In genomic region chr14:25516640-25517591, GRCm38 (mm10) we compare ENCODE assay signal across 8 mouse cellular contexts. TPM values are rescaled to one million over a fixed set of nuclear protein-coding genes. Genes with fewer than 3 reads are reported as not detected.
DNase-seq lines count a peak whose midpoint lies in the region; ATAC-seq and TF ChIP-seq lines count a peak whose summit lies in the region.

No protein-coding gene starts in this region.

- H3K4me2 ChIP-seq in intestine, postnatal 0 days (replicated peaks; ENCODE audit: low read depth): no peak overlapping the region
- H3K4me2 ChIP-seq in lung, postnatal 0 days (replicated peaks; ENCODE audit: low read depth, low read length): no peak overlapping the region
- no peak overlapping the region for H3K4me2 ChIP-seq in stomach, postnatal 0 days (replicated peaks; ENCODE audit: low read depth)

- TF ChIP-seq POLR2A in kidney, adult 2 months (IDR thresholded peaks at IDR 0.05; ENCODE audit: low read depth, low read length): no peak

- H3K9ac ChIP-seq in intestine, postnatal 0 days (ENCODE audit: low read depth, low read length): no peak overlapping the region
- no peak overlapping the region for H3K9ac ChIP-seq in lung, postnatal 0 days (replicated peaks; ENCODE audit: low read depth)
- H3K9ac ChIP-seq in stomach, postnatal 0 days (ENCODE audit: low read length): no peak overlapping the region

- H3K27me3 ChIP-seq in kidney, adult 2 months (replicated peaks; ENCODE audit: control insufficient read depth, insufficient read depth, low read length): no peaks in the 10 kb centered on the region
- H3K27me3 ChIP-seq in intestine, postnatal 0 days (replicated peaks; ENCODE audit: control insufficient read depth, insufficient read depth, low read length): no peaks in the 10 kb centered on the region
- no peaks in the 10 kb centered on the region for H3K27me3 ChIP-seq in lung, postnatal 0 days (replicated peaks; ENCODE audit: insufficient read depth, low read length)
- H3K27me3 ChIP-seq in stomach, postnatal 0 days (ENCODE audit: control insufficient read depth, insufficient read depth, low read length): no peaks in the 10 kb centered on the region

- peak; percentile 67 for ATAC-seq in intestine, postnatal 0 days
- ATAC-seq in lung, postnatal 0 days: peak; percentile 56
- ATAC-seq in stomach, postnatal 0 days (ENCODE audit: low FRiP score, low TSS enrichment): peak; percentile 26; the same call in 1 of the 2 replicates

- H3K36me3 ChIP-seq in kidney, adult 2 months (ENCODE audit: control insufficient read depth, insufficient read depth, low read length): no peaks in the 10 kb centered on the region
- H3K36me3 ChIP-seq in intestine, postnatal 0 days (ENCODE audit: control insufficient read depth, insufficient read depth): peaks cover 4% of the 10 kb centered on the region; the same call in 1 of the 2 replicates
- H3K36me3 ChIP-seq in lung, postnatal 0 days (ENCODE audit: insufficient read depth, low read length): no peaks in the 10 kb centered on the region
- peaks cover 2% of the 10 kb centered on the region; the same call in 1 of the 2 replicates for H3K36me3 ChIP-seq in stomach, postnatal 0 days (ENCODE audit: control insufficient read depth, insufficient read depth, low read length)

- H3K9me3 ChIP-seq in intestine, postnatal 0 days (ENCODE audit: control insufficient read depth): no peaks in the 10 kb centered on the region
- H3K9me3 ChIP-seq in lung, postnatal 0 days (ENCODE audit: low read length): no peaks in the 10 kb centered on the region
- H3K9me3 ChIP-seq in stomach, postnatal 0 days (ENCODE audit: control insufficient read depth, low read length): no peaks in the 10 kb centered on the region

- DNase-seq in kidney, adult 2 months: peak; percentile 78
- no peak for DNase-seq in kidney, adult 18-20 months
- DNase-seq in adrenal gland, postnatal 10 days: peak; percentile 73
- peak; percentile 50 for DNase-seq in gastrocnemius, postnatal 14 days
- peak; percentile 64 for DNase-seq in lung, postnatal 0 days (ENCODE audit: low spot score)
- peak; percentile 52 for DNase-seq in stomach, postnatal 0 days (ENCODE audit: low spot score)
- no peak for DNase-seq in left cerebral cortex, adult 9 months (ENCODE audit: low spot score in 2 of 2)

- WGBS in kidney, adult 2 months: 30% methylated on average over 13 of the region's 13 CpGs
- WGBS in intestine, postnatal 0 days: 26% methylated on average over 13 of the region's 13 CpGs
- 26% methylated on average over 13 of the region's 13 CpGs for WGBS in lung, postnatal 0 days
- WGBS in stomach, postnatal 0 days: 35% methylated on average over 13 of the region's 13 CpGs

- intact Hi-C loops in gastrocnemius, postnatal 14 days (cut with DNase I; ENCODE audit: low total_unique reads): loop anchor here (10.0 kb wide), 1 partner anchor 52 kb away; no protein-coding TSS in a partner anchor

- peaks cover 51% of the 10 kb centered on the region for H3K4me1 ChIP-seq in kidney, adult 2 months (ENCODE audit: control insufficient read depth, insufficient read depth, low read length)
- peaks cover 19% of the 10 kb centered on the region for H3K4me1 ChIP-seq in intestine, postnatal 0 days (replicated peaks; ENCODE audit: control insufficient read depth, insufficient read depth, low read length)
- peaks cover 43% of the 10 kb centered on the region for H3K4me1 ChIP-seq in lung, postnatal 0 days (ENCODE audit: insufficient read depth, low read depth, low read length)
- H3K4me1 ChIP-seq in stomach, postnatal 0 days (replicated peaks; ENCODE audit: control insufficient read depth, insufficient read depth): peaks cover 31% of the 10 kb centered on the region

- no peak overlapping the region for H3K4me3 ChIP-seq in kidney, adult 2 months (ENCODE audit: insufficient read depth, low read depth, low read length)
- no peak overlapping the region for H3K4me3 ChIP-seq in intestine, postnatal 0 days (ENCODE audit: low read depth, low read length)
- no peak overlapping the region for H3K4me3 ChIP-seq in lung, postnatal 0 days (ENCODE audit: low read depth, low read length)
- no peak overlapping the region for H3K4me3 ChIP-seq in stomach, postnatal 0 days (ENCODE audit: low read depth, low read length)

- peak; percentile 43 for TF ChIP-seq CTCF in kidney, adult 2 months (conservative IDR thresholded peaks at IDR 0.05; ENCODE audit: insufficient read depth, insufficient read length, low read depth, low read length)
- peak; percentile 61 for TF ChIP-seq CTCF in intestine, postnatal 0 days (IDR thresholded peaks at IDR 0.05; ENCODE audit: low read depth)
- TF ChIP-seq CTCF in lung, postnatal 0 days (IDR thresholded peaks at IDR 0.05): peak; percentile 65
- TF ChIP-seq CTCF in stomach, postnatal 0 days (IDR thresholded peaks at IDR 0.05; ENCODE audit: low read depth): peak; percentile 53

- TF ChIP-seq EP300 in lung, postnatal 0 days (IDR thresholded peaks at IDR 0.05): no peak; the same call in none of the 2 replicates
- no peak for TF ChIP-seq EP300 in stomach, postnatal 0 days (optimal IDR thresholded peaks at IDR 0.05)

- H3K27ac ChIP-seq in kidney, adult 2 months (ENCODE audit: insufficient read depth, low read depth, low read length): peak overlapping the region; percentile 69
- H3K27ac ChIP-seq in intestine, postnatal 0 days (ENCODE audit: low read depth, low read length): peak overlapping the region; percentile 62
- H3K27ac ChIP-seq in lung, postnatal 0 days (ENCODE audit: low read length): peak overlapping the region; percentile 51
- peak overlapping the region; percentile 70 for H3K27ac ChIP-seq in stomach, postnatal 0 days (replicated peaks)

RNA-seq across cellular contexts. Expression of gene Zmiz1, which starts 57.9 kb away (rescaled TPM):
- 37.8 and 42.6 TPM in 2 replicates for polyA plus RNA-seq in kidney, adult 2 months (2012; rRNA removed)
- total RNA-seq in adrenal gland, postnatal 10 days (2021): 10 to 100 TPM; 63.8 to 73.3 TPM
- 10 to 100 TPM; 30.3 to 36.0 TPM for total RNA-seq in gastrocnemius, postnatal 14 days (2021)
- 12.4 and 13.5 TPM in 2 replicates for polyA plus RNA-seq in intestine, postnatal 0 days (2015; fragmentation: Nextera tagmentation; extraction: Ambion mirVana)
- polyA plus RNA-seq in lung, postnatal 0 days (2015; fragmentation: Nextera tagmentation; extraction: Ambion mirVana): 18.0 and 20.2 TPM in 2 replicates
- 13.0 and 13.8 TPM in 2 replicates for polyA plus RNA-seq in stomach, postnatal 0 days (2015; fragmentation: Nextera tagmentation; extraction: Ambion mirVana)

Comparison
In these comparisons a context has a peak if more than half of its experiments do, and no peak if none do; other contexts are left out.
1. DNase-seq: peak in kidney, adult 2 months (single experiment), adrenal gland, postnatal 10 days (single experiment), gastrocnemius, postnatal 14 days (single experiment), lung, postnatal 0 days (single experiment) and stomach, postnatal 0 days (single experiment); none in kidney, adult 18-20 months (single experiment) and left cerebral cortex, adult 9 months (0 of 2).
2. Peak in every context shown above with its lines, with median percentiles within 50 percentile points of each other: H3K27ac ChIP-seq, CTCF ChIP-seq and ATAC-seq.